Comparison of ENCODE assay signal across 7 mouse cellular contexts in genomic region chr13:99515736-99516447, GRCm38 (mm10). TPM values are rescaled to one million over a fixed set of nuclear protein-coding genes. Genes with fewer than 3 reads are reported as not detected.
DNase-seq lines count a peak whose midpoint lies in the region; ATAC-seq and TF ChIP-seq lines count a peak whose summit lies in the region.

No protein-coding gene starts in this region.

- no peaks in the 10 kb centered on the region for H3K36me3 ChIP-seq in lung, embryonic 15.5 days
- H3K36me3 ChIP-seq in hindbrain, embryonic 16.5 days (ENCODE audit: control insufficient read depth, insufficient read depth, low read length), result no peaks in the 10 kb centered on the region
- H3K36me3 ChIP-seq in midbrain, embryonic 12.5 days, result no peaks in the 10 kb centered on the region

- peak overlapping the region; percentile 48 for H3K9ac ChIP-seq in lung, embryonic 15.5 days
- peak overlapping the region; percentile 94 for H3K9ac ChIP-seq in hindbrain, embryonic 16.5 days (ENCODE audit: low read depth, low read length)
- H3K9ac ChIP-seq in midbrain, embryonic 12.5 days (replicated peaks), result peak overlapping the region; percentile 90

- under 1% methylated on average over 44 of the region's 44 CpGs for WGBS in lung, embryonic 15.5 days
- 1% methylated on average over 44 of the region's 44 CpGs for WGBS in bone marrow, adult 2 months
- under 1% methylated on average over 44 of the region's 44 CpGs for WGBS in hindbrain, embryonic 16.5 days
- WGBS in midbrain, embryonic 12.5 days, result under 1% methylated on average over 40 of the region's 44 CpGs

- peaks cover 23% of the 10 kb centered on the region for H3K4me1 ChIP-seq in lung, embryonic 15.5 days
- no peaks in the 10 kb centered on the region for H3K4me1 ChIP-seq in bone marrow, adult 2 months (ENCODE audit: control insufficient read depth, insufficient read depth, low read length)
- no peaks in the 10 kb centered on the region for H3K4me1 ChIP-seq in embryonic fibroblast, embryonic 13.5 days (ENCODE audit: control insufficient read depth, insufficient read depth, low read length)
- H3K4me1 ChIP-seq in hindbrain, embryonic 16.5 days (ENCODE audit: control insufficient read depth, insufficient read depth, low read depth, low read length), result peaks cover 13% of the 10 kb centered on the region
- H3K4me1 ChIP-seq in midbrain, embryonic 12.5 days, result peaks cover 31% of the 10 kb centered on the region

- 0 out of 2 replicates have a peak, but pooled peaks cover 5% of the 10 kb centered on the region for H3K27me3 ChIP-seq in lung, embryonic 15.5 days
- H3K27me3 ChIP-seq in hindbrain, embryonic 16.5 days (replicated peaks; ENCODE audit: control insufficient read depth, insufficient read depth, low read length), result no peaks in the 10 kb centered on the region
- no peaks in the 10 kb centered on the region for H3K27me3 ChIP-seq in midbrain, embryonic 12.5 days

- H3K9me3 ChIP-seq in lung, embryonic 15.5 days, result no peaks in the 10 kb centered on the region
- H3K9me3 ChIP-seq in hindbrain, embryonic 16.5 days (ENCODE audit: control insufficient read depth, low read length), result no peaks in the 10 kb centered on the region
- no peaks in the 10 kb centered on the region for H3K9me3 ChIP-seq in midbrain, embryonic 12.5 days

- no peak for TF ChIP-seq POLR2A in bone marrow, adult 2 months (IDR thresholded peaks at IDR 0.05; ENCODE audit: borderline replicate concordance, control insufficient read depth, low read depth, low read length)
- TF ChIP-seq POLR2A in embryonic fibroblast, embryonic 13.5 days (IDR thresholded peaks at IDR 0.05; ENCODE audit: low read depth, low read length), result no peak

- 0 out of 2 replicates have a peak overlapping the region, but pooled peaks have one; percentile 65 for H3K27ac ChIP-seq in lung, embryonic 15.5 days
- H3K27ac ChIP-seq in bone marrow, adult 2 months (ENCODE audit: control insufficient read depth, insufficient read depth, low read depth, low read length, poor library complexity), result no peak overlapping the region
- peak overlapping the region; percentile 42 for H3K27ac ChIP-seq in embryonic fibroblast, embryonic 13.5 days (ENCODE audit: insufficient read depth, low read length)
- H3K27ac ChIP-seq in hindbrain, embryonic 16.5 days (ENCODE audit: low read depth, low read length), result peak overlapping the region; percentile 99
- H3K27ac ChIP-seq in midbrain, embryonic 12.5 days (replicated peaks), result peak overlapping the region; percentile 99

- no peak for DNase-seq in lung, postnatal 25 days (ENCODE audit: low spot score)
- no peak for DNase-seq in T-cell, adult 2 months (ENCODE audit: low spot score)

- peak overlapping the region; percentile 92 for H3K4me2 ChIP-seq in lung, embryonic 15.5 days
- H3K4me2 ChIP-seq in hindbrain, embryonic 16.5 days (ENCODE audit: low read length), result peak overlapping the region; percentile 89
- peak overlapping the region; percentile 57 for H3K4me2 ChIP-seq in midbrain, embryonic 12.5 days (replicated peaks)

- peak overlapping the region; percentile 57 for H3K4me3 ChIP-seq in lung, embryonic 15.5 days
- peak overlapping the region; percentile 24 for H3K4me3 ChIP-seq in bone marrow, adult 2 months (replicated peaks; ENCODE audit: control insufficient read depth, low read depth, low read length)
- H3K4me3 ChIP-seq in embryonic fibroblast, embryonic 13.5 days (ENCODE audit: insufficient read depth, low read length), result peak overlapping the region; percentile 78
- H3K4me3 ChIP-seq in hindbrain, embryonic 16.5 days (ENCODE audit: low read length), result peak overlapping the region; percentile 86
- H3K4me3 ChIP-seq in midbrain, embryonic 12.5 days, result peak overlapping the region; percentile 88

- ATAC-seq in lung, embryonic 15.5 days (ENCODE audit: borderline replicate concordance, extremely low read depth, low FRiP score, low TSS enrichment), result 0 out of 2 replicates have a peak, but pooled peaks have one; percentile 4
- ATAC-seq in hindbrain, embryonic 16.5 days, result peak; percentile 32
- ATAC-seq in midbrain, embryonic 12.5 days (ENCODE audit: low FRiP score, low read depth), result peak; percentile 20

- TF ChIP-seq CTCF in bone marrow, adult 2 months (IDR thresholded peaks at IDR 0.05; ENCODE audit: control insufficient read depth, insufficient read depth, low read length), result no peak
- TF ChIP-seq CTCF in embryonic fibroblast, embryonic 13.5 days (IDR thresholded peaks at IDR 0.05; ENCODE audit: borderline replicate concordance, insufficient read depth, low read length), result no peak

RNA-seq across cellular contexts. Expression of gene Map1b, which starts 0.4 kb away (rescaled TPM):
- 63.4 and 76.4 TPM in 2 replicates for polyA plus RNA-seq in lung, embryonic 15.5 days (2015; fragmentation: Nextera tagmentation; extraction: Ambion mirVana)
- polyA plus RNA-seq in bone marrow, adult 2 months (2011; ENCODE audit: insufficient read depth, insufficient read length, low replicate concordance, missing spikeins), result 1.4 and 4.5 TPM in 2 replicates
- 81.3 and 105 TPM in 2 replicates for polyA plus RNA-seq in embryonic fibroblast, embryonic 13.5 days (2011; ENCODE audit: insufficient read length, low read depth, missing spikeins)
- polyA plus RNA-seq in hindbrain, embryonic 16.5 days (2015; fragmentation: Nextera tagmentation; extraction: Ambion mirVana), result 1,907 and 2,195 TPM in 2 replicates
- 1,345 and 1,353 TPM in 2 replicates for polyA plus RNA-seq in midbrain, embryonic 12.5 days (2016; fragmentation: Nextera tagmentation; extraction: Ambion mirVana)

Comparison
In these comparisons a context has a peak if more than half of its experiments do, and no peak if none do; other contexts are left out.
1. H3K4me3 ChIP-seq: peak in every context shown above with its lines; median percentile 88 in midbrain, embryonic 12.5 days; 86 in hindbrain, embryonic 16.5 days; 78 in embryonic fibroblast, embryonic 13.5 days; 57 in lung, embryonic 15.5 days; 24 in bone marrow, adult 2 months.
2. RNA of gene Map1b, which starts 0.4 kb away (polyA plus RNA-seq): 1,907 to 2,195 TPM in hindbrain, embryonic 16.5 days and 1,345 to 1,353 TPM in midbrain, embryonic 12.5 days; 81.3 to 105 TPM in embryonic fibroblast, embryonic 13.5 days, 63.4 to 76.4 TPM in lung, embryonic 15.5 days and 1.4 to 4.5 TPM in bone marrow, adult 2 months; every median in the first group is over 10 times any median in the second.
3. Peak in every context shown above with its lines, with median percentiles within 50 percentile points of each other: ATAC-seq, H3K4me2 ChIP-seq and H3K9ac ChIP-seq.